Mouse (Mus musculus): ENCODE measurements at regions not wholly inside any gene's neighbourhood (a gene's known extent, or its start where the extent isn't known, plus 50 kb on each side); places are given as distances from the start of the nearest gene placed in this dataset.

DNA sequence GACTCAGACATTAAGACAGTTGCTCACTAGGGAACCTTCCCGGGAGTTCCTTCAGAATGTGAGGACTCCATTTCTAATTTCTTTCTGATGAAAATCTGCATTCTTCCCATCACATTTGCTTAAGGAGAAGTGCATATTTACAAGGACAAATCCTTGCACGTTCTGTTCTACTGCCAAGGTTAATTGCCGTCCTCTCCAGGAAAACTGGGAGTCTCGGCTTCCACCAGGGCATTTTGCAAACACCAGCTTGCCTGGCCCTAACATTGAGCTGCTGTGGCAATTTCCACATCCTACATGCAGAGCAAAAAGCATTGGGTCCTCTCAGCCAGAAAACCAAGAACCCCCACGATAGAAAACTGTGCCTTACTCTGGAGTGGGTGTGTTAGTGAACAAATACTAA lies 91.5 kb upstream of the Noct start:
- TF ChIP-seq TAL1 (IDR thresholded peaks at IDR 0.05; ENCODE audit: low read length) (no peak), GATA1 (IDR thresholded peaks at IDR 0.05; ENCODE audit: low read length) (no peak)

Measured in erythroblast, embryonic 14.5 days (primary cell).